Mouse (Mus musculus) kidney, postnatal 0 days (tissue): ENCODE measurements around the gene Nid1. TPM values are rescaled to one million over a fixed set of nuclear protein-coding genes. Genes with fewer than 3 reads are reported as not detected.
A peak's percentile ranks its signal among the peaks of the same experiment; 100 is the strongest.

ENCODE experiments used
- ATAC-seq: fragments of 200-750 bp; cut with Nextera tagmentation; replicated peaks from 2 replicates; pipeline ENCODE4 v1.8.0; 2017; ENCODE audit warnings: low read depth, moderate number of reproducible peaks, moderate TSS enrichment, moderate library complexity; ENCODE audit not compliant: low FRiP score
- DNase-seq: peaks from one replicate; pipeline ENCODE4 v3.0.0-alpha.2; 2016; ENCODE audit warnings: low spot score
- H3K27ac ChIP-seq: fragments of 300-500 bp; sonication (generic); 2 replicates; pipeline ENCODE4 v1.5.1; 2014; ENCODE audit warnings: mild to moderate bottlenecking
- H3K27me3 ChIP-seq: fragments of 300-500 bp; sonication (generic); 2 replicates; pipeline ENCODE4 v1.6.1; 2014; ENCODE audit warnings: low read length, mixed read lengths; ENCODE audit not compliant: insufficient read depth
- H3K36me3 ChIP-seq: fragments of 300-500 bp; sonication (generic); 2 replicates; pipeline ENCODE4 v1.6.1; 2014; ENCODE audit warnings: low read length, mixed read lengths; ENCODE audit not compliant: insufficient read depth
- H3K4me1 ChIP-seq: fragments of 300-500 bp; sonication (generic); replicated peaks from 2 replicates; pipeline ENCODE4 v1.6.1; 2014; ENCODE audit warnings: antibody characterized with exemption, low read length, mixed read lengths; ENCODE audit not compliant: insufficient read depth
- H3K4me2 ChIP-seq: fragments of 300-500 bp; sonication (generic); 2 replicates; pipeline ENCODE4 v1.6.1; 2014; ENCODE audit warnings: mild to moderate bottlenecking, low read length, moderate library complexity, mixed read lengths
- H3K4me3 ChIP-seq: fragments of 300-500 bp; sonication (generic); replicated peaks from 2 replicates; pipeline ENCODE4 v1.5.1; 2014; ENCODE audit warnings: low read depth, low read length
- H3K9ac ChIP-seq: fragments of 300-500 bp; sonication (generic); 2 replicates; pipeline ENCODE4 v1.6.1; 2014; ENCODE audit warnings: low read depth, low read length
- H3K9me3 ChIP-seq: fragments of 300-500 bp; sonication (generic); replicated peaks from 2 replicates; pipeline ENCODE4 v1.6.1; 2016; ENCODE audit warnings: low read length, inconsistent platforms, mixed read lengths
- CTCF ChIP-seq: IDR thresholded peaks from 2 replicates; pipeline ENCODE4 v1.5.1; 2016; ENCODE audit warnings: antibody characterized with exemption, low read depth, mild to moderate bottlenecking, moderate library complexity
- WGBS: fragments of 180-500 bp; shearing (Covaris S2); extraction: QIAGEN DNeasy Blood & Tissue Kit; methylation state at CpG from one replicate; pipeline ENCODE4 v1.1.7; 2014; 5-methylcytosine and 5-hydroxymethylcytosine counted together
- polyA plus RNA-seq: library from polyadenylated mRNA; unstranded; fragments of >200 nt; fragmentation: Nextera tagmentation; extraction: Ambion mirVana; gene quantifications from 2 replicates; pipeline ENCODE4 v1.2.1, GENCODE M21; 2015

The Nid1 gene
- polyA plus RNA-seq, 1 experiment from 2014 or later: 93.8 TPM

- 96% methylated on average over 5 of the region's 5 CpGs for WGBS
- Histone ChIP-seq H3K27me3 (no peaks in the 10 kb centered on the region), H3K36me3 (peaks cover 26% of the 10 kb centered on the region; the same call in 1 of the 2 replicates), H3K9ac (no peak overlapping the region), H3K4me3 (no peak overlapping the region), H3K27ac (no peak overlapping the region), H3K9me3 (no peaks in the 10 kb centered on the region), H3K4me2 (no peak overlapping the region), H3K4me1 (peaks cover 6% of the 10 kb centered on the region; the same call in 1 of the 2 replicates)
- no peak for DNase-seq
- TF ChIP-seq CTCF: no peak
- ATAC-seq: no peak
Measured at GRCm38 (mm10) chr13:13506556-13506955, 69.2 kb downstream of the Nid1 start.

GRCm38 (mm10) chr13:13514861-13515260 lies 77.5 kb downstream of the Nid1 start:
- no peak overlapping the region for H3K4me2 ChIP-seq
- ATAC-seq: no peak
- no peaks in the 10 kb centered on the region for H3K9me3 ChIP-seq
- no peaks in the 10 kb centered on the region for H3K4me1 ChIP-seq
- no peak overlapping the region for H3K9ac ChIP-seq
- DNase-seq: no peak
- peaks cover 3% of the 10 kb centered on the region; the same call in 1 of the 2 replicates for H3K36me3 ChIP-seq
- H3K27me3 ChIP-seq: no peaks in the 10 kb centered on the region
- TF ChIP-seq CTCF: no peak
- H3K4me3 ChIP-seq: no peak overlapping the region
- WGBS: 65% methylated on average over 4 of the region's 4 CpGs
- H3K27ac ChIP-seq: no peak overlapping the region

- ATAC-seq (0 out of 2 replicates have a peak, but pooled peaks have one; percentile 37), DNase-seq (peak; percentile 74)
- H3K27ac ChIP-seq: no peak overlapping the region
- H3K4me2 ChIP-seq: 0 out of 2 replicates have a peak overlapping the region, but pooled peaks have one; percentile 15
- H3K9ac ChIP-seq: 0 out of 2 replicates have a peak overlapping the region, but pooled peaks have one; percentile 27
- no peaks in the 10 kb centered on the region for H3K9me3 ChIP-seq
- H3K36me3 ChIP-seq: no peaks in the 10 kb centered on the region
- no peaks in the 10 kb centered on the region for H3K4me1 ChIP-seq
- H3K4me3 ChIP-seq: no peak overlapping the region
- 43% methylated on average over 17 of the region's 17 CpGs for WGBS
- H3K27me3 ChIP-seq: no peaks in the 10 kb centered on the region
- TF ChIP-seq CTCF: peak; percentile 97
Measured at GRCm38 (mm10) chr13:13516376-13517225, 79.2 kb downstream of the Nid1 start.

- no peak for ATAC-seq
- no peak for TF ChIP-seq CTCF
- no peak overlapping the region for H3K9ac ChIP-seq
- no peak overlapping the region for H3K4me3 ChIP-seq
- no peaks in the 10 kb centered on the region for H3K9me3 ChIP-seq
- no peaks in the 10 kb centered on the region for H3K4me1 ChIP-seq
- DNase-seq: no peak
- no peaks in the 10 kb centered on the region for H3K36me3 ChIP-seq
- H3K4me2 ChIP-seq: no peak overlapping the region
- H3K27me3 ChIP-seq: no peaks in the 10 kb centered on the region
- H3K27ac ChIP-seq: no peak overlapping the region
- 76% methylated on average over 7 of the region's 7 CpGs for WGBS
Measured at GRCm38 (mm10) chr13:13518114-13518513, 80.8 kb downstream of the Nid1 start.

GRCm38 (mm10) chr13:13520436-13520835 lies 83.1 kb downstream of the Nid1 start:
- no peak for TF ChIP-seq CTCF
- H3K9ac ChIP-seq: no peak overlapping the region
- no peak overlapping the region for H3K27ac ChIP-seq
- H3K36me3 ChIP-seq: no peaks in the 10 kb centered on the region
- DNase-seq: no peak
- H3K27me3 ChIP-seq: no peaks in the 10 kb centered on the region
- 93% methylated on average over 5 of the region's 5 CpGs for WGBS
- H3K4me2 ChIP-seq: no peak overlapping the region
- no peaks in the 10 kb centered on the region for H3K9me3 ChIP-seq
- no peak for ATAC-seq
- H3K4me1 ChIP-seq: no peaks in the 10 kb centered on the region
- H3K4me3 ChIP-seq: no peak overlapping the region

GRCm38 (mm10) chr13:13523625-13524584 lies 86.6 kb downstream of the Nid1 start:
- WGBS: 76% methylated on average over 9 of the region's 9 CpGs
- TF ChIP-seq CTCF: no peak
- H3K4me3 ChIP-seq: no peak overlapping the region
- DNase-seq: no peak
- no peaks in the 10 kb centered on the region for H3K36me3 ChIP-seq
- H3K4me2 ChIP-seq: no peak overlapping the region
- no peak overlapping the region for H3K9ac ChIP-seq
- no peaks in the 10 kb centered on the region for H3K9me3 ChIP-seq
- 0 out of 2 replicates have a peak, but pooled peaks have one; percentile 37 for ATAC-seq
- H3K27ac ChIP-seq: no peak overlapping the region
- H3K4me1 ChIP-seq: no peaks in the 10 kb centered on the region
- no peaks in the 10 kb centered on the region for H3K27me3 ChIP-seq
